Mouse (Mus musculus): Measurements from ENCODE around the gene Scml4. TPM values are rescaled to one million over a fixed set of nuclear protein-coding genes. Genes with fewer than 3 reads are reported as not detected.
A peak's percentile ranks its signal among the peaks of the same experiment; 100 is the strongest.

Scml4 gene
- 0.30 and 0.35 TPM in 2 replicates for polyA plus RNA-seq (2014; fragmentation: Nextera tagmentation; extraction: Ambion mirVana)

DNA sequence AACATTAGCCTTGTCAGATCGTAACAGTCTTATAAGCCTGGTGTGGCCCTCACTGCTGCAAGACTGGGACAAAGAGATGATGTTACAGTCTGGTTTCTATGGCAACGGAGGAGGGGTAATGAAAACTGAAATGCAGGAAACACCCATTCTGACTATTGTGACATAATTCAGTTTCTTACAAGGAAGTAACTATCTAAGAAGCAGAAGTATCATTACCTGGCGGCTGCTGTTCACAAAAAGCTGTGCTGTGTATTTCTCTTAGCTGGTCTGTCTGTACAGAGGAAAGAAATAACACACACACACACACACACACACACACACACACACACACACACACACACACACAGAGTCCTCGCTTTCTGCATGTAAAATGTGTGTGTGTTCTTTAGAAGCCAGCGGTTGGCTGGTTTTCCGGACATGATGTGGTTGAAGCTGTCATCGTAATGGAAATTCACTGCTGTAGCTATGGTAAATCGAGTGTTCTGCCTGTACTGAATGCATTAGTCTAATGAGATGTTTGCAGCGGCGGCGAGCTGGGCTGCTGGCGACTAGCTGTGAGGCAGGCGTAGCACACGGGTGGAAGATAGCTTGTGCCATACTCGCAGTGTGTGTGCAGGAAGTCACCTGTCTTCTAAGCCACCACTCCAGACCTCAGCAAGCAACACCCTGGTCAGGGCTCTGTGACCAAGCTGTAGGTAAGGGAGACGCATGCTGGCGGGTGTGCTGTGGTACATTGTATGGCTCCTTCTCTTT lies at the start of gene Scml4:
Scml4 (plus strand) TSS at position 212 of the 753 bp plus-strand sequence.
- Histone ChIP-seq H3K4me3 (ENCODE audit: low read depth, low read length) (no peak within 1 kb of the TSS), H3K4me1 (ENCODE audit: insufficient read depth) (peaks cover 3% of the 10 kb centered on the region; the same call in 1 of the 2 replicates), H3K9ac (no peak within 1 kb of the TSS), H3K36me3 (ENCODE audit: insufficient read depth) (no peaks in the 10 kb centered on the region), H3K27me3 (ENCODE audit: insufficient read depth, low read length) (no peaks in the 10 kb centered on the region), H3K27ac (ENCODE audit: low read depth) (no peak within 1 kb of the TSS), H3K4me2 (0 out of 2 replicates have a peak within 1 kb of the TSS, but pooled peaks have one; percentile 19), H3K9me3 (ENCODE audit: low read depth, low read length) (no peaks in the 10 kb centered on the region)
- DNase-seq (peak; percentile 69), ATAC-seq (ENCODE audit: insufficient read depth) (no peak)
- no peak for TF ChIP-seq CTCF (IDR thresholded peaks at IDR 0.05; ENCODE audit: low read depth)
- WGBS = 42% methylated on average over 17 of the region's 17 CpGs

DNA sequence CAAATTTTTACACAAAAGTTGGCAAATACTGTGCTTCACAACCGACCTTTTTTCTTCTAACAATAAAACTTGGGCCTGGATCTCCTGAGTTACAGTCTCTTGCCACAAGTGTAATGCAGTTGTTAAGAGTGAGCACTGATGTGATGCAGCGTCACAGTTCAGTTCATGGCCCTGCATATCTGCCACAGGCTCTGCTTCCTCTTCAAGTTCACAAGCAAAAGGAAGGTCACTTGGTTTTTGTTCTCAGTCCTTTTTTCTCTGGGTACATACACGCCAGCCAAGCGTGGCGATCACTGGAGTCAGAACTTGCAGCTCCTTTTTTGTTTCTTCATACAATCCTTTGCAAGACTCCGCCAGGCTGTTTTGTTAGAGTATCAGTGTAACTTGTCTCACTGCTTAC lies 34.2 kb upstream of the Scml4 start:
- WGBS = 86% methylated on average over 6 of the region's 6 CpGs
- no peak for TF ChIP-seq CTCF (IDR thresholded peaks at IDR 0.05; ENCODE audit: low read depth)
- Histone ChIP-seq H3K9me3 (ENCODE audit: low read depth, low read length) (no peaks in the 10 kb centered on the region), H3K4me3 (ENCODE audit: low read depth, low read length) (no peak overlapping the region), H3K4me1 (ENCODE audit: insufficient read depth) (no peaks in the 10 kb centered on the region), H3K4me2 (no peak overlapping the region), H3K9ac (no peak overlapping the region), H3K27ac (ENCODE audit: low read depth) (no peak overlapping the region), H3K36me3 (ENCODE audit: insufficient read depth) (peaks cover 72% of the 10 kb centered on the region), H3K27me3 (ENCODE audit: insufficient read depth, low read length) (no peaks in the 10 kb centered on the region)
- no peak for DNase-seq
- no peak for ATAC-seq (ENCODE audit: insufficient read depth)

DNA sequence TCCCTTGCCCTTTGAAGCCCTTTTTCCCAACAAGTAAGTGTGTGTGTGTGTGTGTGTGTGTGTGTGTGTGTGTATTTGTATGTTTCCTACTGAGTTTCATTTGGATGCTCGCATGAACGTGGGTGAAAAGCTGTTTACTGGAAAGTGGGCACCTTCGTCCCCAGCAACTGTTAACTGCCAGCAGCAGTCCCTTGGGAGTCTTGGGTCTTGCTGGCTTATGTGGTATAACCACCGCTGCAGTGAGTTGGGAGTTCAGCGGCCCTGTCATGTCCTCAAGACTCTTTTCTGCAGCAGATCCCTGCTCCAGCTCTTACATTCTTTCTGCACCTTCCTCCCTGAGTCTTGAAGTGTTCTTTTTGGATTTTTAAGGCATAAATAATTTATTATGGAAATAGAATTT lies 33.0 kb upstream of the Scml4 start:
- Histone ChIP-seq H3K9me3 (ENCODE audit: low read depth, low read length) (no peaks in the 10 kb centered on the region), H3K4me3 (ENCODE audit: low read depth, low read length) (no peak overlapping the region), H3K27me3 (ENCODE audit: insufficient read depth, low read length) (no peaks in the 10 kb centered on the region), H3K9ac (no peak overlapping the region), H3K36me3 (ENCODE audit: insufficient read depth) (peaks cover 71% of the 10 kb centered on the region), H3K4me2 (no peak overlapping the region), H3K27ac (ENCODE audit: low read depth) (no peak overlapping the region), H3K4me1 (ENCODE audit: insufficient read depth) (no peaks in the 10 kb centered on the region)
- whole genome bisulfite sequencing = 80% methylated on average over 5 of the region's 5 CpGs
- ATAC-seq (ENCODE audit: insufficient read depth) (no peak), DNase-seq (no peak)
- TF ChIP-seq CTCF (IDR thresholded peaks at IDR 0.05; ENCODE audit: low read depth) = no peak

GRCm38 (mm10) chr10:42830007-42830406 lies 30.2 kb upstream of the Scml4 start:
- no peaks in the 10 kb centered on the region for H3K4me1 ChIP-seq (ENCODE audit: insufficient read depth)
- H3K4me3 ChIP-seq (ENCODE audit: low read depth, low read length) = no peak overlapping the region
- H3K27ac ChIP-seq (ENCODE audit: low read depth) = no peak overlapping the region
- no peak overlapping the region for H3K9ac ChIP-seq
- H3K36me3 ChIP-seq (ENCODE audit: insufficient read depth) = peaks cover 74% of the 10 kb centered on the region
- 68% methylated on average over 2 of the region's 2 CpGs for WGBS
- no peaks in the 10 kb centered on the region for H3K27me3 ChIP-seq (ENCODE audit: insufficient read depth, low read length)
- no peak for DNase-seq
- H3K9me3 ChIP-seq (ENCODE audit: low read depth, low read length) = no peaks in the 10 kb centered on the region
- TF ChIP-seq CTCF (IDR thresholded peaks at IDR 0.05; ENCODE audit: low read depth) = no peak
- no peak for ATAC-seq (ENCODE audit: insufficient read depth)
- no peak overlapping the region for H3K4me2 ChIP-seq

DNA sequence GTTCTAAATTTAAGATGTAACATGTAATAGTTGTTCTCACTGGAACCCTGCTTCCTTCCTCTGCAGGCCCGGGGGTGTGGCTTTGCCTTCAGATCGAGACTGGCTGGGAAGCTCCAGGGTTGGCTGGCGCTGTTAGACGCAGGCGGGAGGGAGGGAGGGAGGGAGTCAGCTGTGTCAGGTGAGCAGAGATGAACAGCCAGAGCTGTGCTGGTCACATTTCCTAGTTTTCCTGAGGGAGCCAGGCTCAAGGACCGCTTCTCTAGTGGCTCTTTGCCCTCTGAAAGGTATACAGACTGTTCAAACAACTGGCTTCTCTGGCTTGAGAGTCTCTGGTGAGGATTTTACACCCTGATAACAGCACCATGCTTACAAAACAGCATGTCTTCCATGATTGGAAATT lies 29.8 kb upstream of the Scml4 start:
- no peak overlapping the region for H3K27ac ChIP-seq (ENCODE audit: low read depth)
- no peak overlapping the region for H3K4me2 ChIP-seq
- TF ChIP-seq CTCF (IDR thresholded peaks at IDR 0.05; ENCODE audit: low read depth) = no peak
- H3K9me3 ChIP-seq (ENCODE audit: low read depth, low read length) = no peaks in the 10 kb centered on the region
- DNase-seq (peak; percentile 23), ATAC-seq (ENCODE audit: insufficient read depth) (peak; percentile 70)
- peaks cover 73% of the 10 kb centered on the region for H3K36me3 ChIP-seq (ENCODE audit: insufficient read depth)
- no peak overlapping the region for H3K4me3 ChIP-seq (ENCODE audit: low read depth, low read length)
- no peaks in the 10 kb centered on the region for H3K27me3 ChIP-seq (ENCODE audit: insufficient read depth, low read length)
- H3K4me1 ChIP-seq (ENCODE audit: insufficient read depth) = no peaks in the 10 kb centered on the region
- WGBS = 50% methylated on average over 6 of the region's 6 CpGs
- H3K9ac ChIP-seq = no peak overlapping the region

DNA sequence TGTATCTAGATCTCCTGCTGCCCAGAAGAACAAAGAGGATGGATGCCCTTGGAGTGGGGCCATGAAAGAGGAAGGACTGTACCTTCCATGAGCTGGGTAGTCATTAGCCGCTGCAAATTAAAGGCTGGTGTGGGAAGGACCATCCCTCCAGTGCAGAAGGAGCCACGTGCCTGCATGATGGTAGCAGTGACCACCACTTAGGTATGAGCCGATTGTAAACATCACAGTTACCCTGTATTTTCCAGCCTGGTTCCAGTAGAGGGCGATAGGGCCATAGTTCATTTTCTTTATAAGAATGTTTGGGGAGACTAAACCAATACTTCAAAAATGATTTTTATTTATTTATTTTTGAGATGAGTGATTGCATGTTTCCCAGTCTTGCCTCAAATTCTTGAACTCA lies 27.5 kb upstream of the Scml4 start:
- Histone ChIP-seq H3K9ac (no peak overlapping the region), H3K36me3 (ENCODE audit: insufficient read depth) (peaks cover 72% of the 10 kb centered on the region), H3K4me3 (ENCODE audit: low read depth, low read length) (no peak overlapping the region), H3K9me3 (ENCODE audit: low read depth, low read length) (no peaks in the 10 kb centered on the region), H3K27ac (ENCODE audit: low read depth) (no peak overlapping the region), H3K27me3 (ENCODE audit: insufficient read depth, low read length) (no peaks in the 10 kb centered on the region), H3K4me1 (ENCODE audit: insufficient read depth) (no peaks in the 10 kb centered on the region), H3K4me2 (no peak overlapping the region)
- ATAC-seq (ENCODE audit: insufficient read depth) = no peak; the same call in 1 of the 2 replicates
- 52% methylated on average over 4 of the region's 4 CpGs for WGBS
- DNase-seq = peak; percentile 55
- TF ChIP-seq CTCF (IDR thresholded peaks at IDR 0.05; ENCODE audit: low read depth) = peak; percentile 54

DNA sequence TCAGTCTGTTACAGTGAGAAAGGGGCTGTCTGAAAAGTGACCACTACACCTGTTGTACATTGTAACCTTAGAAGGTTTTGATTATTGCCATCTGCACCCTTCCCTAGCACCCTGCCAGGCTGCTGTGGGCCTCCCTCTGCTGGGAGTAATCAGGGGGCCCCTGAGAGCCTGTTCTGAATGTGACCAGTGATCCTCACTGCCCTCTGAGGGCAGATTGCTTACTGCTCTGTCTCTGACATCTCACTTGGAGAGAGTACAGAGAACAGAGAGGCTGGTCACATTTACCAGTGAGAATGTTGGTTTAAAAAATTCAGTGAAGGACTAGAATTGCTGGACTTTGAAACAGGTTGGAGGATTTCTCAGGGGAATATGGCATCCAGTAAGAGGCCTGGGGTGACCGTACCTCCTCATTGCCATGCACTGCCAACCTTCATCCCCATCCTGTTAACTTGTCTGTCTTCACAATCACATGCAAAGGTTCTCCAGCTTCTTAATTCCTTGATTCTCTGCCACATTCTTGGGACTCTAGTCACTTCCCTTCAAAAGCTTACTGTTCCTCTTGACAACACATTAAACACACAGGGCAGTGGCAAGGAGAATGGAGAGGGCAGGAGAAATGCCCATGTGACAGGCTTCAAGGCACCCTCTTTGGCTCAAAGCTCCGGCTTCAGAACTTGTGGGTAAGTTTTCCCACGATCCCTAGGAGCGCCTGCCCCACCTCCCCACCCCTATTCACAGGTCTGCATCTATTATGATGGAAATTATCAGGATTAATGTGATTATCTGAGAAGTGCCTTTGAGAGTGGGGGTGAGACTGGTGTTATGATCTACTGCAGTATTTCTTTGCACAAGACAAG lies 26.1 kb upstream of the Scml4 start:
- WGBS = 72% methylated on average over 4 of the region's 4 CpGs
- no peaks in the 10 kb centered on the region for H3K4me1 ChIP-seq (ENCODE audit: insufficient read depth)
- no peaks in the 10 kb centered on the region for H3K9me3 ChIP-seq (ENCODE audit: low read depth, low read length)
- 0 out of 2 replicates have a peak overlapping the region, but pooled peaks have one; percentile 3 for H3K9ac ChIP-seq
- H3K27ac ChIP-seq (ENCODE audit: low read depth) = no peak overlapping the region
- H3K27me3 ChIP-seq (ENCODE audit: insufficient read depth, low read length) = no peaks in the 10 kb centered on the region
- H3K36me3 ChIP-seq (ENCODE audit: insufficient read depth) = peaks cover 58% of the 10 kb centered on the region
- no peak overlapping the region for H3K4me2 ChIP-seq
- ATAC-seq (ENCODE audit: insufficient read depth) = no peak
- TF ChIP-seq CTCF (IDR thresholded peaks at IDR 0.05; ENCODE audit: low read depth) = no peak
- no peak for DNase-seq
- no peak overlapping the region for H3K4me3 ChIP-seq (ENCODE audit: low read depth, low read length)
